Mouse (Mus musculus) heart, adult 2 months (tissue): ENCODE measurements around the gene Eif5b. TPM values are rescaled to one million over a fixed set of nuclear protein-coding genes. Genes with fewer than 3 reads are reported as not detected.
"Not testable (repeated sequence)": the region's sequence is repeated elsewhere in the genome, so short reads cannot be mapped to it uniquely, and the experiment has no call there.

Experiments
- DNase-seq, 2 experiments: peaks; one replicate each; pipeline ENCODE4 v3.0.0; 2021
- H3K27ac ChIP-seq: fragments of 200-600 bp; 2 replicates; pipeline ENCODE4 v1.8.1; 2022
- H3K27me3 ChIP-seq: fragments of 200-500 bp; 2 replicates; pipeline ENCODE4 v1.6.1; 2012; ENCODE audit warnings: mild to moderate bottlenecking, low read length, inconsistent platforms, mixed read lengths; ENCODE audit not compliant: control insufficient read depth, insufficient read depth
- H3K36me3 ChIP-seq: fragments of 200-500 bp; 2 replicates; pipeline ENCODE4 v1.6.1; 2012; ENCODE audit warnings: low read length, inconsistent platforms; ENCODE audit not compliant: control insufficient read depth, insufficient read depth
- H3K4me1 ChIP-seq: fragments of 200-500 bp; 2 replicates; pipeline ENCODE4 v1.6.1; 2011; ENCODE audit warnings: low read length; ENCODE audit not compliant: control insufficient read depth, insufficient read depth
- H3K4me3 ChIP-seq: fragments of 200-600 bp; 2 replicates; pipeline ENCODE4 v1.8.1; 2022
- H3K79me2 ChIP-seq: fragments of 200-500 bp; replicated peaks from 2 replicates; pipeline ENCODE4 v1.6.1; 2012; ENCODE audit warnings: mild to moderate bottlenecking, inconsistent platforms, low read length, moderate library complexity, mixed read lengths; ENCODE audit not compliant: control insufficient read depth, insufficient read depth
- H3K9ac ChIP-seq: fragments of 200-500 bp; 2 replicates; pipeline ENCODE4 v1.6.1; 2012; ENCODE audit warnings: low read depth, mild to moderate bottlenecking, control low read depth, inconsistent platforms, low read length, mixed read lengths
- CTCF ChIP-seq: fragments of 200-600 bp; IDR thresholded peaks from 2 replicates; pipeline ENCODE4 v1.8.1; 2022; ENCODE audit warnings: antibody characterized with exemption, mild to moderate bottlenecking, moderate library complexity
- EP300 ChIP-seq: fragments of 200-500 bp; IDR thresholded peaks from 2 replicates; pipeline ENCODE4 v1.6.1; 2011; ENCODE audit warnings: low read depth, low read length, control low read depth; ENCODE audit not compliant: insufficient read depth
- POLR2A ChIP-seq: fragments of 200-500 bp; IDR thresholded peaks from 2 replicates; pipeline ENCODE4 v1.6.1; 2011; ENCODE audit warnings: mild to moderate bottlenecking, low read depth, low read length, control low read depth; ENCODE audit not compliant: insufficient read depth
- WGBS: fragments of 180-500 bp; shearing (Covaris S2); methylation state at CpG from one replicate; pipeline ENCODE4 v1.1.7; 2018; 5-methylcytosine and 5-hydroxymethylcytosine counted together
- intact Hi-C: fragments of 180-260 bp; cut with DNase I; formaldehyde crosslinking; loops from one replicate; pipeline ENCODE4 v1.15.1; 2025
- polyA plus RNA-seq: library from polyadenylated mRNA; depleted of rRNA; stranded (reverse); fragments of >200 nt; gene quantifications from 2 replicates; pipeline ENCODE4 v1.2.3, GENCODE M21; 2012
- total RNA-seq, 2 experiments: library from RNA; stranded (reverse); gene quantifications; 2 replicates each; pipeline ENCODE4 v1.2.3; 2021

Gene Eif5b
- total and polyA plus RNA-seq, 3 experiments: 8.6 to 54.0 (median 47.6) TPM

DNA sequence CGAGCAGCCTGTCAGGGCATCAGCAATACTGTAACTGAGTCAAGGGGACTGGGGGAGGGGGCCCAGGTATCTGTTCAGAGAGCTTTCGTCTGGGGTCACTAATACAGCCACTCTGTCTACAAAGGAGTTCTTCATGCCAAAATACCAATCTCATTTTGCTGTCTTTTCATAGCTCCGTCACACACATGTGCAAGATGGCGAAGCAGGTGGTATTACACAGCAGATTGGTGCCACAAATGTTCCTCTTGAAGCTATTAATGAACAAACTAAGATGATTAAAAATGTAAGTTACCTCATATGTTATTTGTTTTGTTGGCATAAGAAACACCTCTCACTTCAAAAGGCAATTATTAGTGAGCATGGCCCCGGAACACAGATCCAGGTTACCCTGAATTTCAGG, 39.6 kb downstream of the Eif5b start:
- Histone ChIP-seq H3K4me3 (no peak overlapping the region), H3K4me1 (no peaks in the 10 kb centered on the region), H3K27me3 (no peaks in the 10 kb centered on the region), H3K79me2 (no peaks in the 10 kb centered on the region), H3K27ac (no peak overlapping the region), H3K36me3 (no peaks in the 10 kb centered on the region), H3K9ac (no peak overlapping the region)
- 90% methylated on average over 5 of the region's 5 CpGs for WGBS
- no peak for DNase-seq
- TF ChIP-seq POLR2A: no peak
- no peak for TF ChIP-seq CTCF
- no peak for TF ChIP-seq EP300
- intact Hi-C loops: loop anchor here (5.0 kb wide), 1 partner anchor 45 kb away; no protein-coding TSS in a partner anchor

DNA sequence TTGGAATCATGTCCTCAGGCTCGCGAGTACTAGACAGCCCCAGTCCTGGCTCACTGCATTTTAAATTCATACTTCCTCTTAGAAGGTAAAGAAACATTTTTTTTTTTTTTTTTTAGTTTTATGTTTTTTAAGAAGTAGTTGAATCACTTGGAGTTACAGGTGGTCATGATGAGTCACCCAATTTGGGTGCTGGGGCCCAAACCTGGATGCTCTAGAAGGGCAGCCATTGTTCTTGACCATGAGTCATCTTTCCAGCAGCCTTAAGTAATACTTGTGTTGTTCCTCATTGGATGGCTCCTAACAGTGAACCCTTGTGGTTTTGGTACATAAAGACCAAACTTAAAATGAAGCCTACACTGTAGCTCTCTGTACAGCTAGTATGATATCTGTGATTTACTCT, 41.1 kb downstream of the Eif5b start:
- Histone ChIP-seq H3K4me1 (no peaks in the 10 kb centered on the region), H3K27ac (no peak overlapping the region), H3K36me3 (no peaks in the 10 kb centered on the region), H3K79me2 (no peaks in the 10 kb centered on the region), H3K27me3 (no peaks in the 10 kb centered on the region), H3K9ac (no peak overlapping the region), H3K4me3 (no peak overlapping the region)
- TF ChIP-seq EP300: no peak
- TF ChIP-seq POLR2A: no peak
- no peak for TF ChIP-seq CTCF
- intact Hi-C loops: loop anchor here (5.0 kb wide), 1 partner anchor 43 kb away; no protein-coding TSS in a partner anchor
- no peak for DNase-seq
- WGBS: 100% methylated on average over 2 of the region's 2 CpGs

DNA sequence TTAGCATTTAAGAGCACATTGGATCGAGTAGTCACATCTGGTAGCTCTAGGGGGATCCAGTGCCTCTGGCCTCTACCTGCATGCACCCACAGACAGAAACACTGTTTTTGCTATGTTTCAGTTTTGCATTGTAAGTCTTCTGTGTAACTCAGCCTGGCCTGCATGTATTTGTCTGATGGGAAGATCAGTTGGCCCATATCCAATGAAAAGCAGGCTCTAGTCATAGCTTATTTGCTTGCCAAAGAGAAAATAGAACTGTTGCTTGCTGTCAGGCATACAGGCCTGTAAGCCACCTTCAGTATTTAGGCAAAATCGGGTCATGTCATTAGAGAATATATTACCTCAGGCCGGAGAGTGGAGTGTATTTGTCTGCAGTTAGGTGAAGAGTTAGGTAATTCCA, 50.3 kb downstream of the Eif5b start:
- 86% methylated on average over 3 of the region's 3 CpGs for WGBS
- no peaks in the 10 kb centered on the region for H3K79me2 ChIP-seq
- no peak overlapping the region for H3K27ac ChIP-seq
- intact Hi-C loops: no loop called here
- H3K9ac ChIP-seq: no peak overlapping the region
- TF ChIP-seq EP300: no peak
- H3K4me1 ChIP-seq: no peaks in the 10 kb centered on the region
- H3K4me3 ChIP-seq: no peak overlapping the region
- H3K27me3 ChIP-seq: no peaks in the 10 kb centered on the region
- no peak for DNase-seq
- peaks cover 4% of the 10 kb centered on the region for H3K36me3 ChIP-seq

DNA sequence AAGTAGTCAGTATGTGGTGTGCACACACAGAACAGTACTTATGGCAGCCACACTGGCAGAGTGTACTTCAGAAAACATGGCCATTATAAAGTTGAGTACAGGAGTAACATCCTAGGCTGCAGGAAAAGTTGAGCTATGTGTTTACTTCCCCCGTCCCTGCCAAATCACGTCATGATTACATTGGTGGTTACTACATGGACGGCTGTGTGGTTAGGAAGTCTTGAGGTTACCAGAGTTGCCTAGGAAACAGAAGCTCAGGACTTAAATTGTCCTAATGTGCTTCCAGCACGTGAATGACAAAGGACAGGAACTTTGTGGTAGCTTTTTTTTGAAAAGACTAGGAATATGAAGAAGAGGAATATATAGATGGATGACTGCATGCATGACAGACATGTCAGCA, 51.8 kb downstream of the Eif5b start:
- intact Hi-C loops: no loop called here
- H3K27me3 ChIP-seq: no peaks in the 10 kb centered on the region
- WGBS: 50% methylated on average over 4 of the region's 4 CpGs
- H3K4me3 ChIP-seq: no peak overlapping the region
- H3K36me3 ChIP-seq: peaks cover 4% of the 10 kb centered on the region
- no peaks in the 10 kb centered on the region for H3K79me2 ChIP-seq
- no peak for DNase-seq
- H3K9ac ChIP-seq: no peak overlapping the region
- no peak overlapping the region for H3K27ac ChIP-seq
- H3K4me1 ChIP-seq: no peaks in the 10 kb centered on the region
- TF ChIP-seq CTCF: no peak
- TF ChIP-seq EP300: no peak
- TF ChIP-seq POLR2A: no peak

DNA sequence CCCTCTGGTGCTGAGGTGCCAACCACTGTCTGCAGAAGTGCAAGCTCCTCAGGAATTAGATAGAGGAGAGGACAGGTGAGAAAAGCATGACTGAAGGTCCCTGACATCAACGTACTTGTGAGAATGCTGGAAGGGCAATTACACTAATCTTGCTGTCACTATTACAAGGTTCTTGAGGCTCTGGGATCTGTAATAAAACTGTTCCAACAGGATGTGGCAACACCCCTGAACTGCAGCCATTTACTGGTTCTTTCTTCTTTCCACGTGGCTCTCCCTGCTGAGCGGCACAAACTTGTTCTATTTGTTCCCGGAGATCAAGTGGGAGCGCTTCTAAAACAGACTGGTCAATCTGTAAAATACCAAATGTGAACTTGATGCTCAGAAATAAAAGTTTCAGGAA, 57.4 kb downstream of the Eif5b start:
- no peak overlapping the region for H3K9ac ChIP-seq
- no peak overlapping the region for H3K27ac ChIP-seq
- TF ChIP-seq EP300 (no peak), POLR2A (no peak), CTCF (no peak)
- DNase-seq: no peak
- H3K4me1 ChIP-seq: no peaks in the 10 kb centered on the region
- WGBS: 83% methylated on average over 5 of the region's 5 CpGs
- no peaks in the 10 kb centered on the region for H3K27me3 ChIP-seq
- H3K36me3 ChIP-seq: peaks cover 2% of the 10 kb centered on the region; the same call in 1 of the 2 replicates
- H3K4me3 ChIP-seq: no peak overlapping the region
- intact Hi-C loops: no loop called here
- H3K79me2 ChIP-seq: no peaks in the 10 kb centered on the region

DNA sequence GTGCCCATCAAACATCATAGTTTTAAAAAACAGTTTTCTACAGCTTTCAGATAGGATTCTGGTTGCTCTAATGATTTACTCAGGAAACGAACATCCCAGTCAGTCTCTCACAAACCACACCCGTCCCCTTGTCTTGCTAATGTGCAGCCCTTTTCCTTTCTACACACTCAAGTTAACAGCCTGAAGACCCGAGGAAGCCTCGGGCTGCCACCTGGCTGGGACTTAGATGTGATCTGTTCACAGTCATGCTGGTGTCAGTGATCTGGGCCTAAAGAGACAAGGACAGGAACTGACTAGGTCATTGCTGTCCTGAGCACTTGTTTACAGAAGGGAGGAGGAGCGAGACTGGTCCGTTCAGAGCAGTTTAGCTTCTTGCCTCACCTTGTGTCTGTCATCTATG, 60.6 kb downstream of the Eif5b start:
- intact Hi-C loops: no loop called here
- no peaks in the 10 kb centered on the region for H3K79me2 ChIP-seq
- no peaks in the 10 kb centered on the region for H3K27me3 ChIP-seq
- peaks cover 2% of the 10 kb centered on the region; the same call in 1 of the 2 replicates for H3K36me3 ChIP-seq
- no peak overlapping the region for H3K9ac ChIP-seq
- DNase-seq: no peak
- no peaks in the 10 kb centered on the region for H3K4me1 ChIP-seq
- WGBS: 70% methylated on average over 6 of the region's 6 CpGs
- H3K4me3 ChIP-seq: no peak overlapping the region
- no peak for TF ChIP-seq CTCF
- TF ChIP-seq POLR2A: no peak
- no peak for TF ChIP-seq EP300
- no peak overlapping the region for H3K27ac ChIP-seq

DNA sequence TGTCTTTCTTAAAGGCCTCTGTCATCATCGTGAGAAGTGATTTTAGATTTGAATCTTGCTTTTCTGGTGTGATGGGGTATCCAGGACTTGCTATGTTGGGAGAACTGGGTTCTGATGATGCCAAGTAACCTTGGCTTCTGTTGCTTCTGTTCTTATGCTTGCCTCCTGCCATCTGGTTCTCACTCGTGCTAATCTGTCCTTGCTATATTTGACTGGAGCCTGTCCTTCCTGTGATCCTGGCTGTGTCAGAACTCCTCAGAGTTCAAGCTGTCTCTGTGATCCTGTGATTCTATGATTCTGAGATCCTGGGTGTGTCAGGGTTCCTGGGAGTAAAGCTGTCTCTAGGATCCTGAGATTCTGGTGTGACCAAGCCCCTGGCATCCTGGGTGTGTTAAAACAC, 64.3 kb downstream of the Eif5b start:
- H3K4me3 ChIP-seq, intact Hi-C loops, H3K27me3 ChIP-seq, H3K4me1 ChIP-seq, H3K36me3 ChIP-seq, H3K9ac ChIP-seq, H3K27ac ChIP-seq, H3K79me2 ChIP-seq, DNase-seq: not testable (repeated sequence)
- WGBS: 59% methylated on average over 2 of the region's 2 CpGs
